Mouse (Mus musculus) 416B (cell line): ENCODE measurements at regions not wholly inside any gene's neighbourhood (a gene's known extent, or its start where the extent isn't known, plus 50 kb on each side); places are given as distances from the start of the nearest gene placed in this dataset.

Source experiments
- DNase-seq: peaks from one replicate; pipeline ENCODE4 v3.0.0; 2011; ENCODE audit warnings: low read depth

GRCm38 (mm10) chr5:112098469-112099085 is 153.7 kb downstream of the Cryba4 start:
- DNase-seq = no peak

GRCm38 (mm10) chr5:112101739-112102590 is 150.4 kb downstream of the Cryba4 start:
- DNase-seq = peak; percentile 18

- no peak for DNase-seq
Observed at GRCm38 (mm10) chr5:112110306-112110969, 141.9 kb downstream of the Cryba4 start.

- no peak for DNase-seq
Observed at GRCm38 (mm10) chr5:112120766-112121165, 131.6 kb downstream of the Cryba4 start.

GRCm38 (mm10) chr5:112121554-112121953 is 130.8 kb downstream of the Cryba4 start:
- no peak for DNase-seq

GRCm38 (mm10) chr5:112122581-112122980 is 129.7 kb downstream of the Cryba4 start:
- DNase-seq = no peak

GRCm38 (mm10) chr5:112127171-112127570 is 125.1 kb downstream of the Cryba4 start:
- DNase-seq = no peak

- no peak for DNase-seq
Observed at GRCm38 (mm10) chr5:112132746-112133145, 119.6 kb downstream of the Cryba4 start.

- no peak for DNase-seq
Observed at GRCm38 (mm10) chr5:112133688-112134573, 118.4 kb downstream of the Cryba4 start.

- DNase-seq = no peak
Observed at GRCm38 (mm10) chr5:112136646-112137045, 115.7 kb downstream of the Cryba4 start.

GRCm38 (mm10) chr5:112138246-112138645 is 114.1 kb downstream of the Cryba4 start:
- DNase-seq = no peak

GRCm38 (mm10) chr5:112142731-112143130 is 109.6 kb downstream of the Cryba4 start:
- no peak for DNase-seq

- DNase-seq = no peak
Observed at GRCm38 (mm10) chr5:112143993-112144621, 108.2 kb downstream of the Cryba4 start.

- peak; percentile 45 for DNase-seq
Observed at GRCm38 (mm10) chr5:112153675-112154085, 98.6 kb downstream of the Cryba4 start.

GRCm38 (mm10) chr5:112154650-112155049 is 97.7 kb downstream of the Cryba4 start:
- DNase-seq = no peak

- no peak for DNase-seq
Observed at GRCm38 (mm10) chr5:112155051-112155450, 97.3 kb downstream of the Cryba4 start.

- DNase-seq = no peak
Observed at GRCm38 (mm10) chr5:112156005-112156404, 96.3 kb downstream of the Cryba4 start.

- DNase-seq = no peak
Observed at GRCm38 (mm10) chr5:112166410-112167175, 85.7 kb downstream of the Cryba4 start.

GRCm38 (mm10) chr5:112167790-112168189 is 84.5 kb downstream of the Cryba4 start:
- no peak for DNase-seq

GRCm38 (mm10) chr5:112171325-112171724 is 81.0 kb downstream of the Cryba4 start:
- DNase-seq = no peak
